Mouse (Mus musculus) stomach, embryonic 14.5 days (tissue): ENCODE data around the gene Dmbx1. TPM values are rescaled to one million over a fixed set of nuclear protein-coding genes. Genes with fewer than 3 reads are reported as not detected.

ENCODE experiments used
- ATAC-seq: fragments of 200-750 bp; cut with Nextera tagmentation; 2 replicates; pipeline ENCODE4 v1.8.0; 2017; ENCODE audit warnings: low read depth, moderate TSS enrichment; ENCODE audit not compliant: insufficient number of reproducible peaks, insufficient read depth, low FRiP score
- H3K27ac ChIP-seq: fragments of 300-500 bp; sonication (generic); 2 replicates; pipeline ENCODE4 v1.5.1; 2014; ENCODE audit warnings: mild to moderate bottlenecking, low read length, moderate library complexity, mixed read lengths
- H3K27me3 ChIP-seq: fragments of 300-500 bp; sonication (generic); 2 replicates; pipeline ENCODE4 v1.6.1; 2014; ENCODE audit warnings: low read length, control low read depth, mixed read lengths; ENCODE audit not compliant: control insufficient read depth, insufficient read depth
- H3K36me3 ChIP-seq: fragments of 300-500 bp; sonication (generic); 2 replicates; pipeline ENCODE4 v1.6.1; 2014; ENCODE audit warnings: mild to moderate bottlenecking, control low read depth, low read length, moderate library complexity, mixed read lengths; ENCODE audit not compliant: control insufficient read depth, insufficient read depth
- H3K4me1 ChIP-seq: fragments of 300-500 bp; sonication (generic); 2 replicates; pipeline ENCODE4 v1.6.1; 2014; ENCODE audit warnings: low read length, control low read depth, mixed read lengths; ENCODE audit not compliant: control insufficient read depth, insufficient read depth
- H3K4me2 ChIP-seq: fragments of 300-500 bp; sonication (generic); replicated peaks from 2 replicates; pipeline ENCODE4 v1.6.1; 2014; ENCODE audit warnings: low read depth, low read length, control low read depth
- H3K4me3 ChIP-seq: fragments of 300-500 bp; sonication (generic); 2 replicates; pipeline ENCODE4 v1.5.1; 2014; ENCODE audit warnings: low read depth, low read length, control low read depth
- H3K9ac ChIP-seq: fragments of 300-500 bp; sonication (generic); replicated peaks from 2 replicates; pipeline ENCODE4 v1.6.1; 2014; ENCODE audit warnings: low read depth, mild to moderate bottlenecking, control low read depth, low read length, moderate library complexity, mixed read lengths
- H3K9me3 ChIP-seq: fragments of 300-500 bp; sonication (generic); 2 replicates; pipeline ENCODE4 v1.6.1; 2016; ENCODE audit warnings: low read depth, low read length, control low read depth; ENCODE audit not compliant: control insufficient read depth
- WGBS: fragments of 180-500 bp; shearing (Covaris S2); extraction: QIAGEN DNeasy Blood & Tissue Kit; methylation state at CpG from one replicate; pipeline ENCODE4 v1.1.7; 2014; 5-methylcytosine and 5-hydroxymethylcytosine counted together
- polyA plus RNA-seq: library from polyadenylated mRNA; unstranded; fragments of >200 nt; fragmentation: Nextera tagmentation; extraction: Ambion mirVana; gene quantifications from 2 replicates; pipeline ENCODE4 v1.2.1, GENCODE M21; 2014

Dmbx1 gene
- polyA plus RNA-seq, 1 experiment from 2014 or later: not detected

GRCm38 (mm10) chr4:115937061-115937976 lies 2.4 kb downstream of the Dmbx1 start:
- 6% methylated on average over 19 of the region's 19 CpGs for WGBS
- peaks cover 77% of the 10 kb centered on the region for H3K27me3 ChIP-seq
- no peaks in the 10 kb centered on the region; the same call in 1 of the 2 replicates for H3K4me1 ChIP-seq
- ATAC-seq: no peak
- H3K4me2 ChIP-seq: no peak overlapping the region
- H3K27ac ChIP-seq: no peak overlapping the region
- no peaks in the 10 kb centered on the region for H3K36me3 ChIP-seq
- no peaks in the 10 kb centered on the region for H3K9me3 ChIP-seq
- no peak overlapping the region for H3K4me3 ChIP-seq
- H3K9ac ChIP-seq: no peak overlapping the region

GRCm38 (mm10) chr4:115936646-115937045 lies 3.1 kb downstream of the Dmbx1 start:
- Histone ChIP-seq H3K27me3 (peaks cover 77% of the 10 kb centered on the region), H3K4me2 (no peak overlapping the region), H3K27ac (no peak overlapping the region), H3K9me3 (no peaks in the 10 kb centered on the region), H3K9ac (no peak overlapping the region), H3K4me3 (peak overlapping the region; percentile 2; the same call in 1 of the 2 replicates), H3K36me3 (no peaks in the 10 kb centered on the region), H3K4me1 (no peaks in the 10 kb centered on the region; the same call in 1 of the 2 replicates)
- ATAC-seq: no peak
- WGBS: 2% methylated on average over 20 of the region's 20 CpGs

- 1% methylated on average over 36 of the region's 36 CpGs for WGBS
- Histone ChIP-seq H3K9ac (no peak overlapping the region), H3K27me3 (peaks cover 77% of the 10 kb centered on the region), H3K9me3 (no peaks in the 10 kb centered on the region), H3K27ac (no peak overlapping the region), H3K4me3 (peak overlapping the region; percentile 2; the same call in 1 of the 2 replicates), H3K36me3 (no peaks in the 10 kb centered on the region), H3K4me1 (no peaks in the 10 kb centered on the region; the same call in 1 of the 2 replicates), H3K4me2 (no peak overlapping the region)
- ATAC-seq: no peak
Observed at GRCm38 (mm10) chr4:115935835-115936581, 3.7 kb downstream of the Dmbx1 start.

GRCm38 (mm10) chr4:115931556-115932088 lies 8.1 kb downstream of the Dmbx1 start:
- H3K4me3 ChIP-seq: no peak overlapping the region

GRCm38 (mm10) chr4:115927637-115928036 lies 12.1 kb downstream of the Dmbx1 start:
- H3K4me2 ChIP-seq: no peak overlapping the region
- no peaks in the 10 kb centered on the region for H3K36me3 ChIP-seq
- H3K4me3 ChIP-seq: no peak overlapping the region
- no peak for ATAC-seq
- H3K27ac ChIP-seq: no peak overlapping the region
- H3K27me3 ChIP-seq: peaks cover 36% of the 10 kb centered on the region
- H3K9me3 ChIP-seq: no peaks in the 10 kb centered on the region
- no peak overlapping the region for H3K9ac ChIP-seq
- no peaks in the 10 kb centered on the region for H3K4me1 ChIP-seq
- WGBS: 44% methylated on average over 7 of the region's 7 CpGs

More at GRCm38 (mm10) chr4:115931556-115932088, 8.1 kb downstream of the Dmbx1 start:
- H3K4me1 ChIP-seq: no peaks in the 10 kb centered on the region
- H3K36me3 ChIP-seq: no peaks in the 10 kb centered on the region
- no peak overlapping the region for H3K4me2 ChIP-seq
- H3K9me3 ChIP-seq: no peaks in the 10 kb centered on the region
- no peak overlapping the region for H3K9ac ChIP-seq
- H3K27ac ChIP-seq: no peak overlapping the region
- peaks cover 70% of the 10 kb centered on the region for H3K27me3 ChIP-seq
- no peak for ATAC-seq
- 22% methylated on average over 13 of the region's 13 CpGs for WGBS

- H3K9me3 ChIP-seq: no peaks in the 10 kb centered on the region
- no peak for ATAC-seq
- no peak overlapping the region for H3K9ac ChIP-seq
- H3K4me2 ChIP-seq: no peak overlapping the region
- H3K4me1 ChIP-seq: no peaks in the 10 kb centered on the region
- no peak overlapping the region for H3K27ac ChIP-seq
- H3K36me3 ChIP-seq: no peaks in the 10 kb centered on the region
- no peak overlapping the region for H3K4me3 ChIP-seq
- H3K27me3 ChIP-seq: peaks cover 8% of the 10 kb centered on the region
- WGBS: 73% methylated on average over 16 of the region's 16 CpGs
Observed at GRCm38 (mm10) chr4:115923262-115923880, 16.4 kb downstream of the Dmbx1 start.

- no peaks in the 10 kb centered on the region for H3K9me3 ChIP-seq
- peaks cover 8% of the 10 kb centered on the region; the same call in 1 of the 2 replicates for H3K27me3 ChIP-seq
- no peaks in the 10 kb centered on the region for H3K36me3 ChIP-seq
- WGBS: 85% methylated on average over 5 of the region's 5 CpGs
- no peak for ATAC-seq
- H3K4me3 ChIP-seq: no peak overlapping the region
- no peak overlapping the region for H3K27ac ChIP-seq
- no peaks in the 10 kb centered on the region for H3K4me1 ChIP-seq
- H3K9ac ChIP-seq: no peak overlapping the region
- H3K4me2 ChIP-seq: no peak overlapping the region
Observed at GRCm38 (mm10) chr4:115922688-115923087, 17.0 kb downstream of the Dmbx1 start.

GRCm38 (mm10) chr4:115919911-115920310 lies 19.8 kb downstream of the Dmbx1 start:
- Histone ChIP-seq H3K4me2 (no peak overlapping the region), H3K4me3 (no peak overlapping the region), H3K27ac (no peak overlapping the region), H3K27me3 (peaks cover 10% of the 10 kb centered on the region; the same call in 1 of the 2 replicates), H3K9ac (no peak overlapping the region), H3K36me3 (no peaks in the 10 kb centered on the region), H3K4me1 (no peaks in the 10 kb centered on the region), H3K9me3 (no peaks in the 10 kb centered on the region)
- ATAC-seq: no peak
- 78% methylated on average over 16 of the region's 16 CpGs for WGBS
